Mouse (Mus musculus) limb, embryonic 14.5 days (tissue): ENCODE results near the gene 9930021J03Rik. TPM values are rescaled to one million over a fixed set of nuclear protein-coding genes. Genes with fewer than 3 reads are reported as not detected.

Source experiments
- ATAC-seq: fragments of 200-750 bp; cut with Nextera tagmentation; 2 replicates; pipeline ENCODE4 v1.8.0; 2017; ENCODE audit warnings: low read depth, moderate number of reproducible peaks, moderate TSS enrichment; ENCODE audit not compliant: low FRiP score
- DNase-seq: peaks from one replicate; pipeline ENCODE4 v3.0.0-alpha.2; 2015; ENCODE audit warnings: low spot score
- H3K27ac ChIP-seq: fragments of 300-500 bp; sonication (generic); replicated peaks from 2 replicates; pipeline ENCODE4 v1.5.1; 2014; ENCODE audit warnings: low read depth, mild to moderate bottlenecking, low read length, moderate library complexity, mixed read lengths
- H3K27me3 ChIP-seq: fragments of 300-500 bp; sonication (generic); 2 replicates; pipeline ENCODE4 v1.6.1; 2014; ENCODE audit warnings: low read length, mixed read lengths; ENCODE audit not compliant: control insufficient read depth, insufficient read depth
- H3K36me3 ChIP-seq: fragments of 300-500 bp; sonication (generic); 2 replicates; pipeline ENCODE4 v1.6.1; 2014; ENCODE audit warnings: mild to moderate bottlenecking, low read length, moderate library complexity, mixed read lengths; ENCODE audit not compliant: control insufficient read depth, insufficient read depth
- H3K4me1 ChIP-seq: fragments of 300-500 bp; sonication (generic); 2 replicates; pipeline ENCODE4 v1.6.1; 2014; ENCODE audit warnings: antibody characterized with exemption, low read length, mixed read lengths; ENCODE audit not compliant: control insufficient read depth, insufficient read depth
- H3K4me2 ChIP-seq: fragments of 300-500 bp; sonication (generic); replicated peaks from 2 replicates; pipeline ENCODE4 v1.6.1; 2014; ENCODE audit warnings: low read depth, mild to moderate bottlenecking, low read length, moderate library complexity; ENCODE audit not compliant: severe bottlenecking
- H3K4me3 ChIP-seq: fragments of 300-500 bp; sonication (generic); replicated peaks from 2 replicates; pipeline ENCODE4 v1.5.1; 2014; ENCODE audit warnings: low read length
- H3K9ac ChIP-seq: fragments of 300-500 bp; sonication (generic); 2 replicates; pipeline ENCODE4 v1.6.1; 2014; ENCODE audit warnings: mild to moderate bottlenecking, low read depth, low read length, moderate library complexity; ENCODE audit not compliant: severe bottlenecking
- H3K9me3 ChIP-seq: fragments of 300-500 bp; sonication (generic); 2 replicates; pipeline ENCODE4 v1.6.1; 2016; ENCODE audit warnings: low read length; ENCODE audit not compliant: control insufficient read depth
- POLR2A ChIP-seq: fragments of 200-500 bp; IDR thresholded peaks from 2 replicates; pipeline ENCODE4 v1.8.0; 2012; ENCODE audit warnings: inconsistent platforms, mild to moderate bottlenecking, moderate library complexity, borderline replicate concordance; ENCODE audit not compliant: insufficient read depth, insufficient read length; ENCODE audit errors: extremely low read depth
- WGBS: fragments of 180-500 bp; shearing (Covaris S2); extraction: QIAGEN DNeasy Blood & Tissue Kit; methylation state at CpG from one replicate; pipeline ENCODE4 v1.1.7; 2014; 5-methylcytosine and 5-hydroxymethylcytosine counted together
- polyA plus RNA-seq, 2 experiments: library from polyadenylated mRNA; depleted of rRNA in 1 of 2; stranded (reverse) in 1 of 2; unstranded in 1 of 2; fragments of >200 nt; fragmentation: Nextera tagmentation in 1 of 2; extraction: Ambion mirVana in 1 of 2; gene quantifications; 2 replicates each; pipeline versions ENCODE4 v1.2.1 to v1.2.3; 2012 to 2014

Gene 9930021J03Rik
- polyA plus RNA-seq, 2 experiments: 8.5 to 23.0 TPM

GRCm38 (mm10) chr19:29675562-29676078 lies 130.2 kb downstream of the 9930021J03Rik start:
- Histone ChIP-seq H3K9ac (no peak overlapping the region), H3K27ac (no peak overlapping the region), H3K4me1 (no peaks in the 10 kb centered on the region), H3K9me3 (no peaks in the 10 kb centered on the region), H3K36me3 (no peaks in the 10 kb centered on the region), H3K4me2 (no peak overlapping the region), H3K4me3 (no peak overlapping the region), H3K27me3 (no peaks in the 10 kb centered on the region)
- WGBS: 59% methylated on average over 9 of the region's 9 CpGs
- no peak for DNase-seq
- no peak for ATAC-seq
- TF ChIP-seq POLR2A: no peak

- Histone ChIP-seq H3K4me3 (no peak overlapping the region), H3K36me3 (no peaks in the 10 kb centered on the region), H3K4me1 (no peaks in the 10 kb centered on the region), H3K9me3 (no peaks in the 10 kb centered on the region), H3K4me2 (no peak overlapping the region), H3K27ac (no peak overlapping the region), H3K27me3 (no peaks in the 10 kb centered on the region), H3K9ac (no peak overlapping the region)
- 90% methylated on average over 7 of the region's 7 CpGs for WGBS
- ATAC-seq (no peak), DNase-seq (no peak)
- no peak for TF ChIP-seq POLR2A
These were observed 130.8 kb downstream of the 9930021J03Rik start for GRCm38 (mm10) chr19:29674946-29675345.

- Histone ChIP-seq H3K27ac (no peak overlapping the region), H3K4me3 (no peak overlapping the region), H3K36me3 (no peaks in the 10 kb centered on the region), H3K9ac (no peak overlapping the region), H3K9me3 (no peaks in the 10 kb centered on the region), H3K4me1 (no peaks in the 10 kb centered on the region), H3K4me2 (no peak overlapping the region), H3K27me3 (no peaks in the 10 kb centered on the region)
- ATAC-seq (no peak), DNase-seq (no peak)
- WGBS: 92% methylated on average over 13 of the region's 13 CpGs
- no peak for TF ChIP-seq POLR2A
These were observed 133.1 kb downstream of the 9930021J03Rik start for GRCm38 (mm10) chr19:29672660-29673059.

GRCm38 (mm10) chr19:29671160-29671559 lies 134.6 kb downstream of the 9930021J03Rik start:
- no peak overlapping the region for H3K4me2 ChIP-seq
- H3K4me3 ChIP-seq: no peak overlapping the region
- DNase-seq (no peak), ATAC-seq (no peak)
- H3K4me1 ChIP-seq: no peaks in the 10 kb centered on the region
- no peak overlapping the region for H3K27ac ChIP-seq
- H3K9me3 ChIP-seq: no peaks in the 10 kb centered on the region
- H3K36me3 ChIP-seq: no peaks in the 10 kb centered on the region
- no peak for TF ChIP-seq POLR2A
- no peak overlapping the region for H3K9ac ChIP-seq
- no peaks in the 10 kb centered on the region for H3K27me3 ChIP-seq
- WGBS: 73% methylated on average over 2 of the region's 2 CpGs

- Histone ChIP-seq H3K27me3 (no peaks in the 10 kb centered on the region), H3K36me3 (no peaks in the 10 kb centered on the region), H3K27ac (no peak overlapping the region), H3K4me1 (no peaks in the 10 kb centered on the region), H3K4me3 (no peak overlapping the region), H3K9me3 (no peaks in the 10 kb centered on the region), H3K9ac (no peak overlapping the region), H3K4me2 (no peak overlapping the region)
- no peak for TF ChIP-seq POLR2A
- no peak for ATAC-seq
- 77% methylated on average over 6 of the region's 6 CpGs for WGBS
- DNase-seq: no peak
These were observed 135.5 kb downstream of the 9930021J03Rik start for GRCm38 (mm10) chr19:29670247-29670646.

GRCm38 (mm10) chr19:29668135-29668534 lies 137.7 kb downstream of the 9930021J03Rik start:
- no peak for TF ChIP-seq POLR2A
- 90% methylated on average over 7 of the region's 7 CpGs for WGBS
- Histone ChIP-seq H3K36me3 (no peaks in the 10 kb centered on the region), H3K4me2 (no peak overlapping the region), H3K9me3 (no peaks in the 10 kb centered on the region), H3K27me3 (no peaks in the 10 kb centered on the region), H3K27ac (no peak overlapping the region), H3K9ac (no peak overlapping the region), H3K4me3 (no peak overlapping the region), H3K4me1 (no peaks in the 10 kb centered on the region)
- DNase-seq (no peak), ATAC-seq (no peak)
